Mouse (Mus musculus) kidney, adult 2 months (tissue): ENCODE results near the gene Daw1.

Experiments used
- CTCF ChIP-seq: fragments of 200-500 bp; conservative IDR thresholded peaks from 2 replicates; pipeline ENCODE4 v1.5.1; 2011; ENCODE audit warnings: low read depth, mild to moderate bottlenecking, control low read depth, low read length, moderate library complexity, mixed read lengths; ENCODE audit not compliant: insufficient read depth, insufficient read length
- POLR2A ChIP-seq: fragments of 200-500 bp; IDR thresholded peaks from one replicate; pipeline ENCODE4 v1.6.1; 2011; ENCODE audit warnings: low read depth, low read length, control low read depth

DNA sequence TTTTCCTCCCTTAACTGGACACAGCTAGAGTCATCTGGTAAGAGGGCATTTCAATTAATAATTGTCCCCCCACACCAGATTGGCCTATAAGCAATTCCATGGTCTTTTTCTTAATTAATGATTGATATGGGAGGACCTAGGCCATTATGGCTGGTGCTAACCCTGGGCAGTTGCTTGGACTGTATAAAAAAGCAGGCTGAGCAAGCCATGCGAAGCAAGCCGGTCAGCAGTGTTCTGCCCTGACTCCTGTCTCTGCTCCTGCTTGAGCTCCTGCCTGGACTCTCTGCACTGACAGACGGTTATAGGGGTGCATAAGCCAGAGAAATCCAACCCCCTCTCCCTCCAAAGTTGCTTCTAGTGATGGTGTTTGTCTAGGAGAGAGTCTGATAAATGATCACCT is 2.1 kb downstream of the Daw1 start:
- TF ChIP-seq CTCF (no peak), POLR2A (no peak)
